ENCODE assay signal across 29 mouse cellular contexts in the genomic region with DNA sequence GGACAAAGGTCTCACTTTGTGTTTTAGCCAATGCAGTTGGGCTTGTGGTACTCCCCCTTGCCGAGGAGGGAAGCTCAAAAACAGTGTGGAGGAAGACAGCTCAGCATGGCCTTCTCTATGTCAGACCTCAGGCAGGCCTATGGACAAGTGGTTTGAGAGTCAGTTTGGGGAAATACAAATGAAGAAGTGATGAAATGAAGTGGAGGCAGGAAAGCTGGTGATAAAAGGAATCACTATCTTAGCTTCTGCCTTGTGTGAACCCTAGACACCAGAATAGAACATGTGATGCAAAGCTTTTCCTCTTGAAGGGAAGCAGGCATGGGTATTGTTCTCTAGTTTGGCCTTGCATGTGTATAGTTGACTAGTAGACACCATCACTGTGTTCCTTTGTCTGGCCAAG.
DNase-seq lines count a peak whose midpoint lies in the region; ATAC-seq and TF ChIP-seq lines count a peak whose summit lies in the region.
"Had no signal": no experiment of that assay in that cellular context is flagged by ENCODE, and none has a peak within 500 bp of the region (broad histone marks: within the 10 kb centered on the region; RNA-seq: fewer than 3 reads in every experiment).

No protein-coding gene starts in this region.

- intact Hi-C loops in left cerebral cortex, adult 2 months (cut with DNase I): no loop called here

- no peak overlapping the region for H3K27ac ChIP-seq in CH12.LX (ENCODE audit: insufficient read depth, low read depth)
- no peak overlapping the region for H3K27ac ChIP-seq in left cerebral cortex, adult 2 months
- no peak overlapping the region for H3K27ac ChIP-seq in intestine, embryonic 15.5 days
- H3K27ac ChIP-seq: embryonic facial prominence, embryonic 10.5 days; embryonic facial prominence, embryonic 13.5 days; forebrain, embryonic 12.5 days; heart, adult 2 months; heart, embryonic 10.5 days; heart, embryonic 13.5 days; hindbrain, embryonic 14.5 days; hindbrain, postnatal 0 days had no signal

- no peaks in the 10 kb centered on the region for H3K79me2 ChIP-seq in CH12.LX (replicated peaks; ENCODE audit: control insufficient read depth, extremely low read depth, insufficient read depth, poor library complexity, severe bottlenecking)

- H3K27me3 ChIP-seq in CH12.LX (replicated peaks): no peaks in the 10 kb centered on the region
- no peaks in the 10 kb centered on the region for H3K27me3 ChIP-seq in intestine, embryonic 15.5 days (replicated peaks)
- H3K27me3 ChIP-seq: embryonic facial prominence, embryonic 13.5 days; forebrain, embryonic 12.5 days; heart, embryonic 13.5 days had no signal

- H3K36me3 ChIP-seq in CH12.LX (replicated peaks in 1 of 2; ENCODE audit: control insufficient read depth in 1 of 2, insufficient read depth in 1 of 2, low read length in 1 of 2): no peaks in the 10 kb centered on the region
- no peaks in the 10 kb centered on the region for H3K36me3 ChIP-seq in intestine, embryonic 15.5 days
- H3K36me3 ChIP-seq: embryonic facial prominence, embryonic 10.5 days; embryonic facial prominence, embryonic 13.5 days; forebrain, embryonic 12.5 days; heart, embryonic 10.5 days; heart, embryonic 13.5 days had no signal

- no peaks in the 10 kb centered on the region for H3K9me3 ChIP-seq in CH12.LX (replicated peaks; ENCODE audit: low read length)
- H3K9me3 ChIP-seq in intestine, embryonic 15.5 days: no peaks in the 10 kb centered on the region
- H3K9me3 ChIP-seq: embryonic facial prominence, embryonic 10.5 days; embryonic facial prominence, embryonic 13.5 days; forebrain, embryonic 12.5 days; heart, embryonic 10.5 days; heart, embryonic 13.5 days had no signal

- TF ChIP-seq EP300 in CH12.LX (IDR thresholded peaks at IDR 0.05; ENCODE audit: low read length): no peak

- WGBS in intestine, embryonic 15.5 days: 89% methylated on average over 1 of the region's 1 CpGs

- no peak for TF ChIP-seq RAD21 in CH12.LX (IDR thresholded peaks at IDR 0.05; ENCODE audit: low read depth, low read length)

- H3K4me3 ChIP-seq in CH12.LX (replicated peaks in 1 of 3; ENCODE audit: low read depth in 2 of 3, low read length in 2 of 3, poor library complexity in 1 of 3): no peak overlapping the region
- H3K4me3 ChIP-seq in left cerebral cortex, adult 2 months: no peak overlapping the region
- no peak overlapping the region for H3K4me3 ChIP-seq in intestine, embryonic 15.5 days (replicated peaks)
- H3K4me3 ChIP-seq: embryonic facial prominence, embryonic 10.5 days; embryonic facial prominence, embryonic 13.5 days; erythroblast, embryonic 14.5 days; forebrain, embryonic 12.5 days; heart, adult 2 months; heart, embryonic 10.5 days; heart, embryonic 13.5 days had no signal

- H3K4me2 ChIP-seq in CH12.LX (ENCODE audit: insufficient read depth, low read depth, poor library complexity, severe bottlenecking): no peak overlapping the region
- no peak overlapping the region for H3K4me2 ChIP-seq in intestine, embryonic 15.5 days (replicated peaks)
- H3K4me2 ChIP-seq: embryonic facial prominence, embryonic 13.5 days; forebrain, embryonic 12.5 days; heart, embryonic 13.5 days; hindbrain, embryonic 14.5 days had no signal

- no peak for TF ChIP-seq POLR2A in CH12.LX (IDR thresholded peaks at IDR 0.05; ENCODE audit: low read depth, low read length)

- no peak overlapping the region for H3K9ac ChIP-seq in CH12.LX (ENCODE audit: insufficient read depth, low read depth)
- no peak overlapping the region for H3K9ac ChIP-seq in intestine, embryonic 15.5 days
- H3K9ac ChIP-seq: embryonic facial prominence, embryonic 13.5 days; forebrain, embryonic 12.5 days; heart, embryonic 13.5 days; hindbrain, embryonic 14.5 days had no signal

- no peak for TF ChIP-seq CTCF in CH12.LX (conservative IDR thresholded peaks at IDR 0.05 in 1 of 2, IDR thresholded peaks at IDR 0.05 in 1 of 2; ENCODE audit: low read depth in 2 of 2, low read length in 2 of 2)
- no peak for TF ChIP-seq CTCF in left cerebral cortex, adult 2 months (IDR thresholded peaks at IDR 0.05)

- dilution Hi-C loops in CH12.LX (cut with MboI; ENCODE audit: extremely low pct_ligation_motif_present, extremely low pct_unique_long_range_greater_than_20kb, low sequenced_read_pairs): no loop called here

- H3K4me1 ChIP-seq in CH12.LX (ENCODE audit: control insufficient read depth in 1 of 2, insufficient read depth in 2 of 2): peaks cover 14 to 48% of the 10 kb centered on the region in 2 experiments
- no peaks in the 10 kb centered on the region for H3K4me1 ChIP-seq in intestine, embryonic 15.5 days (replicated peaks)
- H3K4me1 ChIP-seq: embryonic facial prominence, embryonic 10.5 days; embryonic facial prominence, embryonic 13.5 days; forebrain, embryonic 12.5 days; heart, embryonic 10.5 days had no signal

- in situ Hi-C loops in CH12.LX (cut with MboI; ENCODE audit: low pct_ligation_motif_present, low pct_unique_long_range_greater_than_20kb, low sequenced_read_pairs): loop anchor here (25.0 kb wide), 1 partner anchor 253 kb away; no protein-coding TSS in a partner anchor

- 0 out of 2 replicates have a peak, but pooled peaks have one; percentile 39 for ATAC-seq in common myeloid progenitor, adult 5-6 weeks (replicated peaks; ENCODE audit: low read depth, poor library complexity, severe bottlenecking)
- peak; percentile 22; the same call in 1 of the 2 replicates for ATAC-seq in megakaryocyte, adult 5-6 weeks (ENCODE audit: poor library complexity, severe bottlenecking)
- no peak for ATAC-seq in intestine, embryonic 15.5 days
- ATAC-seq: CD4-positive, CD25-positive, alpha-beta regulatory T cell, adult 4 months; forebrain, embryonic 16.5 days; hindbrain, postnatal 0 days; intestine, embryonic 16.5 days had no signal

- DNase-seq in CH12.LX (ENCODE audit: extremely low read depth): peak; percentile 26
- DNase-seq in left cerebral cortex, adult 2 months (ENCODE audit: extremely low spot score in 1 of 2, low spot score in 2 of 2): no peak
- DNase-seq in heart, adult 11 months: no peak
- DNase-seq: adrenal gland, adult 2 months; adrenal gland, postnatal 14 days; cerebellum, adult 11 months; cerebellum, adult 2 months; cerebellum, adult 9-11 months; cerebellum, postnatal 25 days; embryo, embryonic 11 days; gastrocnemius, postnatal 10 days; heart, adult 2 months; heart, postnatal 14 days; heart, postnatal 4 days; kidney, adult 18-20 months had no signal

TF ChIP-seq in CH12.LX, 34 proteins besides CTCF, POLR2A, EP300 and RAD21:
- no peak for TF ChIP-seq USF1 (IDR thresholded peaks at IDR 0.05; ENCODE audit: low read depth, low read length)
- no peak for TF ChIP-seq KAT2A (IDR thresholded peaks at IDR 0.05; ENCODE audit: insufficient replicate concordance, low read length)
- TF ChIP-seq NELFE (IDR thresholded peaks at IDR 0.05; ENCODE audit: low read depth, low read length): no peak
- no peak for TF ChIP-seq PAX5 (IDR thresholded peaks at IDR 0.05; ENCODE audit: low read length)
- no peak for TF ChIP-seq CHD1 (IDR thresholded peaks at IDR 0.05; ENCODE audit: low read depth, low read length)
- no peak for TF ChIP-seq JUN (IDR thresholded peaks at IDR 0.05; ENCODE audit: insufficient read depth, low read depth, low read length)
- no peak for TF ChIP-seq RCOR1 (conservative IDR thresholded peaks at IDR 0.05; ENCODE audit: low read depth, low read length)
- no peak for TF ChIP-seq ELF1 (IDR thresholded peaks at IDR 0.05; ENCODE audit: low read depth, low read length)
- TF ChIP-seq TCF12 (IDR thresholded peaks at IDR 0.05; ENCODE audit: low read depth, low read length): no peak
- TF ChIP-seq CHD2 (IDR thresholded peaks at IDR 0.05; ENCODE audit: low read length): no peak
- TF ChIP-seq MEF2A (IDR thresholded peaks at IDR 0.05; ENCODE audit: borderline replicate concordance, low read depth, low read length): no peak
- no peak for TF ChIP-seq SIN3A (IDR thresholded peaks at IDR 0.05; ENCODE audit: low read length)
- no peak for TF ChIP-seq IRF4 (IDR thresholded peaks at IDR 0.05; ENCODE audit: low read depth, low read length)
- TF ChIP-seq BHLHE40 (IDR thresholded peaks at IDR 0.05; ENCODE audit: low read depth, low read length): no peak
- TF ChIP-seq TBP (conservative IDR thresholded peaks at IDR 0.05; ENCODE audit: low read depth, low read length): no peak
- no peak for TF ChIP-seq USF2 (conservative IDR thresholded peaks at IDR 0.05; ENCODE audit: low read depth, low read length)
- TF ChIP-seq MAFK (IDR thresholded peaks at IDR 0.05; ENCODE audit: insufficient replicate concordance, low read length): no peak
- no peak for TF ChIP-seq MXI1 (IDR thresholded peaks at IDR 0.05; ENCODE audit: low read depth, low read length)
